Mouse (Mus musculus) CD4-positive helper T cell, adult 2 months (primary cell): ENCODE measurements around the gene H2al2a.

Source experiments
- DNase-seq: peaks from one replicate; pipeline ENCODE4 v3.0.0-alpha.2; 2012; ENCODE audit warnings: low read depth, missing footprints, low spot score

H2al2a gene

DNA sequence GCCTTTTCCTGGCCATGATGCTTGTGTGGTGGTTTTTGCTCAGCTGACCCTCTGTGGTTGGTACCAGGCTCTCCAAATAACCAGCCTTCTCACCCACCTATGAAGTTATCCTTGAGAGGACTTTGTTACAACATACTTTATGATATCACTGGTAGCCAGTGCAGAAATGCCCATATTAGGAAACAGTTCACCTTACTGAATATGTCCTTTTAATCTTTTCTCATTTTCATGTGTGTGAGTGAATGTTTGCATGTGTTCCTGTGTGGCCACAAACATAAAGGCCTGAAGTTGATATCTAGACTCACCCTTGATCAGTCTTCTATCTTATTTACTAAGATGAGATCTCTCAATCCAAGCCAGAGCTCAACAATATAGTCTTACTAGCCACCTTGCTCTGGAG, at the start of gene H2al2a:
Gene H2al2a, minus strand, starts transcription at position 101 of the 400 bp plus-strand sequence.
- no peak for DNase-seq

DNA sequence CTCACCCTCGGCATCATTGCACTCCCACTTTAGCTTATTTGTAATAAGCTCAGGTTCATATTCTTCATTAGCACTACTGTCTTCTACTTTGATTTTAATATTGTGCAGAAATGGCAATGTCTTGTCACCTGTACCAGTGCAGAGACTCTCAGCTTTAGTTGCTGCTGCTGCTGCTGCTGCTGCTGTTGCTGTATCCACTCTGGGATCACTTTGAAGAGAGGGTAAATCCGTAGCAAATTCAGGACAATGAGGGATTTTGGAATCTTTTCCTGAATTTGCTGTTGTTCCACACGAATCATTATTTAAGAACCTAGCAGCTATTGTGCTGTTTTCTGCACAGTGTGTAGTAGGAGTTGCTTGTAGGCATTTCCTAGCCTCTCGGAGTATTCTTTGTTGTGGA, 49.4 kb upstream of the H2al2a start:
- DNase-seq: no peak

DNA sequence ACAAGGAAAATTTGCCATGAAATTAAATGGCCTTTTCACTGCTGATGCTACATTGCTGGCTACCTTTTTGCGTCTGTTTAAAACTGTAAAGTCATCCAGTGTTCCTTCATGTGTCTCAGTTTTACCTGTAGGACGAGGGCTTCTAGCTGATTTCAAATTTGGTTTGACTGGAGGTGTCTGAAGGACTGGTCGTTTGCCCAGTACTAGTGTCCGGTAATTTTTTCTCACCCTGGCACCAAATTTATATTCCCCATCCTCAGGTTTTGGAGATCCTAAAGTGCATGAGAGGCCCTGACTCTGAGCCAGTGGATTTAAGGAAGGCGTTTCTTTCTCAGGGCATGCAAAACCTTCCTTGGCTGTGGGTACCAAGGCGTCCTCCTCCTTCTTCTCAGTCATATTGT, 49.0 kb upstream of the H2al2a start:
- DNase-seq: no peak

GRCm38 (mm10) chr2:18045143-18045780, 48.5 kb upstream of the H2al2a start:
- DNase-seq: no peak

DNA sequence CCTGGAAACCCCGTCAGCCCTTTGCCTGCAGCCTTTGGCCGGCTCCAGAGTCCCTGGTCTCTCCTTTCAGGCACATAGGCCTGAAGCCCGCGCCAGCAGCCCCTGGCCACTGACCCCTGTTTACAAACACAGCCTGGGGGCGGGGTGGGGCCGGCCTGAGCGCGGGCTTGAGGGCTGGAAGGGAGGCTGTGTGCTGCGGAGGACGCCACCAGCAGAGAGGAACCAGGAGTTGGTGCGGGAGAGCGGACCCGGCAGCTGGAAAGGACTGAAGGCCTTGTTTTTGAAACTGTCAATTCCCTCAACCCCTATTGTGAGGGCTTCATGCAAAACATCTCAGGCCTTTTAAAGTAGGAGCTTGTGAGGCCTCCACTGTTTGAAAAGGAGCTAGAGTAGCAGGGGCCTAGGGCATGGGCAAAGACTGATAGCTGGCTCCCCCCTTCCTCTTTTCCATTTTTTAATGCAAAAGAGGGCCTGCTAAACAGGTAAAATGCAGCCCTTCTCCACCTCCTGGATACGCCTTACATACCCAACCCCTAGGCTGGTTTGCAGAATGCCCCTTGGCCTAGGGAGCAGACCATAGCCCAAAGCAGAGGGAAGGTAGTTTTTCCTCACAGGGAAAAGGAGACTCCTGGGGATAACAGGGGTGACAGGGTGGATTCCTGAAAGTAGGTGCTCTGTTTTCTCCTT, 44.6 kb upstream of the H2al2a start:
- DNase-seq: no peak

GRCm38 (mm10) chr2:18040347-18041160, 43.8 kb upstream of the H2al2a start:
- no peak for DNase-seq

- no peak for DNase-seq
Observed at GRCm38 (mm10) chr2:18039566-18040290, 43.0 kb upstream of the H2al2a start.

DNA sequence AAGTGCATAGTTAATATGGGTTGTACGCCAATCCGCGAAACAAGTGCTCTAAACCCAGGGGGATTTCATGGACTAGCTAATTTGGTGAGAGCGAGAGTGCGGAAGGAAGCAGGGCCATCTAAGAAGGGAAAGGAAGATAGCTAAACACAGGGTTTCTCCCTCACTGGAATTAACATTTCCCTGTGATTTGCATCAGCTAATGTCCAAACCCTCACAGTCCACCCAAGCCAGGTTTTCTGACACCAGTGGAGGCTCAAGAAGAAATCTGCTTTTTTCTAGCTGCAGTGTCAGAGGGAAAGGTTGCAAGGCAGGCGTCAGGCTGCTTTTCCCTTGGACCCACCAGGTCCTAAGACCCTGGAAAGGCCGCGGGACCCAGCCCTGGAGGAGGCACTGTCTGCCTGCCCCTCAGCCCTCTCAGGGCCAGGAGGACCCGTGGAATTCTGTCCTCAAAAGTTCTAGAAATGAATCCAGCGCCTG, 42.2 kb upstream of the H2al2a start:
- DNase-seq: no peak

DNA sequence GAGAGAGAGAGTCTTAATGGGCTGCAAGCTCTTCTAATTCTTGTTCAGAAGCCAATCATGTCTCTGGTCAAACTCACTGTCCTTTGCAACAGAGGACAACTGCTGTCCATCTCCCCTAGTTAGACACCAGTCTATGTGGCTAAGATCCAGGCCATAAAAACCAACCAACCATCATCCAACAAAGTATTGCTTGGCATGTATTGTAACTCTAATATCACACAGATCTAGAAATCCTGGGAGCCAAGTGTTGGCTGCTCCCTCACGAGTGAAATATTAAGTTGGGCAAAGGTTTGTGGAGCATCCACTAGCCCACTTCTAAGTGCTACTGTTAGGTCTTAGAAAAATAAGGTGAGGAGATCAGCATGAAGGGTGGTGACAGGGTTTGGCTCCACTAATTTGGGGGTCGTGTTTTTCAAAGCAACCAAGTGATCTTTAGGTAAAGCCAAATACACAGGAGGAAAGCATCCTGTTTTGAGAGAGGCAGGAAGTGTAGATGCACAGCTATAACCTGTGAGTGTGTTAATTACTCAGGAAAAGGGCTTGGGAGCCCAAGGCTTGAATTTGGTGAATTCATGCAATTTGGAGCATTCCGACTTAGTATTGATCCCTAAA, 41.5 kb upstream of the H2al2a start:
- no peak for DNase-seq

DNA sequence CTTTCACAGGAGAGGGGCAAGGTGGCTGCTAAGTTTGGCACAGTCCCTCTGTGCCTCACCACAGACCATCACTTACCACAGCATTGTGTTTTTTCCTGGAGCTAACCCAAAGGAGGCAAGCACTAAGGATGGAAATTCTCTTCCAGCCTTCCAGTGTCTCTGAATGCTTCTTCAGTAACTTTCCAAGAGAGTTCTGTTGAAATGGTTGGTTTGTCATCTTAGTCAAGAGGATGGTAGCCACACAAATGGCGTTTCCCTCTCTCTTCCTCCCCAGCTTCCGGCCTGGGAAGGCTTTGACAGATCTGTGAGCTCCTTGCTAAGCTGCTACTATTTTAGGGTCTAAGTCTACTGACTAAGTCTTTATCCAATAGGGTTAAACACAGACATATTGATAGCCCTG, 40.7 kb upstream of the H2al2a start, which contains the start of gene A930004D18Rik:
Gene A930004D18Rik, minus strand, starts transcription at position 247 of the 400 bp plus-strand sequence.
- DNase-seq: no peak

GRCm38 (mm10) chr2:18034371-18035250, 37.9 kb upstream of the H2al2a start:
- no peak for DNase-seq

DNA sequence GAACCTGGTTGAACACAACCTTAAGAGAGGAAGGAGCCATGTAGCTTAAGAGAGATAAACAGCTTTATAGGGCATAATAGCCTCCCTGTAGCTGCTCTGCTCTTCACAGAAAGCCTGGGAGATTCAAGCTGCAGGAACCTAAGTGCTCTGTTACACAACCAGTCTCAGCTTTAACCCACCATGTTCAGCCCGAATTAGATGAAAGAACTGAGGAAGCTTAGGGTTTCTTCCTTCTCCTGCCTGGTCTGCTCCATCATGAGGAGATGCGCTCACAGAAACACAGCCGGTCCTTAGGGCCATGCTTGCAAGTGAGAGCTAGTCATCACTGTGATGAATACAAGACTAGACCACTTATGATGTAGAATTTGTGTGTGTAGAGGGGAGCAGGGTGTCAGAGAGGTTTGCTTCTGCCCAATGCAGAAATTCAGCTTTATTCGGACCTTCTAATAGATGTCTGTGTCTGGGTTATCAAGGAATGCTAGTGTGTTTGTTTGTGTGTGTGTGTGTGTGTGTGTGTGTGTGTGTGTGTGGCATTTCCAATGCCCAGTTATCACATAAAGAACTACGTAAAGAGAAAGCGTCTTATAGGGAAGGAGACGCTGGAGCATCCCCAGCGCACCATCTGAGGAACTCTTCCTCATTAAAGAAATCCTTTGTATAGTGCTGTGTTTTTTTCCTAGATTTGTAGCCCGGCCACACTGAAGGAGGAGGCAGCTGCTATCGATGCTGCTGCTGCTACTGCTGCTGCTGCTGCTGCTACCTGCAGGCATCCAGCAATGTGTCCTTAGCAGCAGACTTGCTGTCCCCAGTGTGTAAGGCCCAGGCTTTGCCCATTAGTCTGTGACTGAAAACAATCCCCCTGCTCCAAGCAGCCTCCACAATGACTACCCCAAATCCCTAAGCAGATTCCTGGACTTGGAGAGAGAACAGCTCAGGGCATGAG, 36.7 kb upstream of the H2al2a start:
- DNase-seq: no peak

DNA sequence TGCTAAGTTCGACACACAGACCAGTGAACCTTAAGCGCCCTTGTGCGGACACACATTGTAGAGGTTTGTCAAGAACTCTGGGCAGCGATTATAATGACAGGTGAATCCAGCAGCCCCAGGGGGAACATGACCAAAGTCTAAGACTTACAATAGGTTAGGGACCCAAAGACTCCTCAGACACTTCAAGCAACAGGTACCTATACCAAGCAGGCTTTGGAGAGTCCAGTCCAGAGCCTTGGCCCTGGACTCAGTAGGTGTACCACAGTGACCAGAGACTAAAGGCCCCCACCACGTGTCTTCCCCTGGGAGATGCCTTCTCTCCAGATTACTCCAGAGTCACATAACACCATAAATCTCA, 35.8 kb upstream of the H2al2a start:
- DNase-seq: no peak

- peak; percentile 7 for DNase-seq
Observed at GRCm38 (mm10) chr2:18031831-18032537, 35.2 kb upstream of the H2al2a start.

GRCm38 (mm10) chr2:18031271-18031821, 34.6 kb upstream of the H2al2a start:
- DNase-seq: peak; percentile 7

DNA sequence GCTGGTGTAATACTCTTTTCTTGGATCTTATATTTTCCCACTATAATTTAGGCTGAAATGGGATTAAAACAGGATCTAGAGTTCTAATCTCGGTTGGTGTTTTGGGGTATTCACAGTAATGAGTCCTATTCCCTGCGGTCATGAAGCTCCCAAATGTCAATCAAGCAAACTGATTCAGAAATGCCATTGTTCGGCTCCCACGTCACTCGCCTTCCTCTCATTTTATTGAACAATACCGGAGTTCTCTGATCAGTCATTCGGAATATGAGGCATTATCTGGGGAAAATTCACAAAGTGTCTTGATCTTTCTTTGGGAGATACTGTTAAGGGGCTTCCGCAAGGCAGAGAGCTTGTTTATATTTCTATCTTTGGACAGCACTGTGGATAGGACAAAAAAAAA, 33.8 kb upstream of the H2al2a start:
- no peak for DNase-seq

DNA sequence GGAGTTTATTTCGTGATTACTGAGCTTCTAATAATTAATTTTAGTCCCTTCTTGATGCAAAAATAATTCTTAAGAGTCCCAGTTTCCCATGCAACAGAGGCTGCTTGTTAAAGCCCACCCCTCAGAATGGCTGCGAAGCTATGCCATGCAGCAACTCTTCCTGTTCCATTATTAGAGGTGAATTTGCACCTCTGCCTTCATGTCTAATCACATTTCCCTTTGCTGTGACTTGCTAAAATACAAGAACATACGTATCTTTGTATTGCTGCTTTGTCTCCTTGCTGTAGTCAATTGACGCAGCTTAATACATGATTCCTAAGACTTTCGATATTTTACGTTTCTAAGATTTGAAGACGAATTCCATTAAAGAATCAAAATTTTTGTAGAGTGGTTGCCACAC, 32.9 kb upstream of the H2al2a start:
- DNase-seq: no peak
